Mouse (Mus musculus): ENCODE measurements around the gene Arhgef28. TPM values are rescaled to one million over a fixed set of nuclear protein-coding genes. Genes with fewer than 3 reads are reported as not detected.

Gene Arhgef28
- total and polyA plus RNA-seq, 3 experiments, result 0.11 TPM; not detected in 2

DNA sequence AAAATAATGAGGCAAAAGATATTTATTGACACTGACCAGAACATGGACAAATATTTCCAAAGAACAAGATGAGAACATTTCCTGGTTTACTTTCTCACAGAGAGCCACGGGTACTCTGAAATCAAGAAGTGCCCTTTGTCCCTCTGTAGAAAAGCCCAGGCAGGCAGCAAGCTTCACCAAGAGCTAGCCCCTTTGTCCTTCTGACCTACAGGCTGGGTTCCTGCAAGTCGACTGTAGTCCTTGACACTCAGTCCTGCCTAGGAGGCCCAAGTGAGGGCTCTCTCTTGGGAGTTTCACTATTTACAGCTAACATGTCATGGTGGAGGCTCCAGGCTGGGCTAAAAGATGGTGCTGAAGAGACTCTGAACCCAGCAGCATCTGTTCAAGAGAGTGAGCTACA is 307.6 kb downstream of the Arhgef28 start:
- no peak for DNase-seq (ENCODE audit: low spot score)
- no peaks in the 10 kb centered on the region for H3K9me3 ChIP-seq (replicated peaks)
- H3K36me3 ChIP-seq (replicated peaks), result no peaks in the 10 kb centered on the region
- TF ChIP-seq POLR2AphosphoS5 (IDR thresholded peaks at IDR 0.05; ENCODE audit: insufficient replicate concordance, low read depth, low read length), result no peak
- no peak for TF ChIP-seq TAL1 (conservative IDR thresholded peaks at IDR 0.05; ENCODE audit: low read depth, low read length)
- TF ChIP-seq GATA2 (IDR thresholded peaks at IDR 0.05; ENCODE audit: borderline replicate concordance, low read depth, low read length), result no peak
- TF ChIP-seq GATA1 (IDR thresholded peaks at IDR 0.05; ENCODE audit: borderline replicate concordance, low read length), result no peak
- no peak for TF ChIP-seq CTCF (IDR thresholded peaks at IDR 0.05; ENCODE audit: low read depth, low read length)
- peaks cover 25% of the 10 kb centered on the region for H3K27me3 ChIP-seq (ENCODE audit: insufficient read depth, low read length)
- H3K4me1 ChIP-seq (ENCODE audit: insufficient read depth, low read depth, low read length), result no peaks in the 10 kb centered on the region
- no peak for ATAC-seq (ENCODE audit: extremely low read depth, insufficient number of reproducible peaks, low FRiP score, poor library complexity, severe bottlenecking)
- no peak overlapping the region for H3K4me3 ChIP-seq (ENCODE audit: low read depth, low read length)

DNA sequence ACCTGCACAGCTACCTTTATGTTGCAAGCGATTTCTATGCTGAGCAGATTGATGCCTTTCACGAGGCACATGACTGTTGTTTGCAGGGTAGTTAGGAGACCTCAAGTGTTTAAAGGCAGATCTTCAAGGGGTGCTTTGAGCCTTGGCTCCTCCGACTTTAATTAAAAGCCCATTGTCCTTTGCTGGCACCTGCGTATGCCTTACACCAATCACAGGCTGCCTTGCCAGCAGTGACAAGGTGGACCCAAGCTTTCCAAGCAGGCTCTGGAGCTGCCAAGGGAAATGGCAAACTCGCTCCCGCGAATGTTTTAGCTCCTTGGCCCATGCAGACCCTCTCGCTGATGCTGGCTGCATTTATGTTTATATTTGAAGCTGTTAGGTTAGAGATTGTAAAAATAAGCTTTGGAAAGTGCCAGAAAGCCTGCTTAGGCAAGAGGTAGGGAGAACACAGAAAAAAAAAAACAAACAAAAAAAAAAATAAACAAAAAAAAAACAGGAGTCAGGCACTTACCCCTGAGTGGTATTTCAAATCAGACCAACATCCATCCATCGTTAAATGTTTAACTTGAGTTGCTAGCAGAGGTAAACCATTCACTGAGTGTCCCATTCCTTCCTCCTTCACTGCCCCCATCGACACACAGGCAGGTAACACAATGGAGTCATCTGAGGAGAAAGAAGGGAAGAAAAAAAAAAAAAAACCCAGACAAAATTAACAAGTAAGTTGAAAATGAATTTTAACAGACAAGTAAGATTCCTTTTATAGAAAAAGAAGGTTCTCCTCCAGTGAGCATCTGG is 313.0 kb downstream of the Arhgef28 start:
- no peaks in the 10 kb centered on the region for H3K36me3 ChIP-seq (replicated peaks)
- H3K27me3 ChIP-seq (ENCODE audit: insufficient read depth, low read length), result peaks cover 40% of the 10 kb centered on the region
- TF ChIP-seq TAL1 (conservative IDR thresholded peaks at IDR 0.05; ENCODE audit: low read depth, low read length) (no peak), GATA2 (IDR thresholded peaks at IDR 0.05; ENCODE audit: borderline replicate concordance, low read depth, low read length) (no peak), POLR2AphosphoS5 (IDR thresholded peaks at IDR 0.05; ENCODE audit: insufficient replicate concordance, low read depth, low read length) (no peak)
- ATAC-seq (ENCODE audit: extremely low read depth, insufficient number of reproducible peaks, low FRiP score, poor library complexity, severe bottlenecking) (no peak), DNase-seq (ENCODE audit: low spot score) (no peak)
- no peaks in the 10 kb centered on the region for H3K4me1 ChIP-seq (ENCODE audit: insufficient read depth, low read depth, low read length)
- H3K9me3 ChIP-seq (replicated peaks), result no peaks in the 10 kb centered on the region
- H3K4me3 ChIP-seq (ENCODE audit: low read depth, low read length), result no peak overlapping the region

DNA sequence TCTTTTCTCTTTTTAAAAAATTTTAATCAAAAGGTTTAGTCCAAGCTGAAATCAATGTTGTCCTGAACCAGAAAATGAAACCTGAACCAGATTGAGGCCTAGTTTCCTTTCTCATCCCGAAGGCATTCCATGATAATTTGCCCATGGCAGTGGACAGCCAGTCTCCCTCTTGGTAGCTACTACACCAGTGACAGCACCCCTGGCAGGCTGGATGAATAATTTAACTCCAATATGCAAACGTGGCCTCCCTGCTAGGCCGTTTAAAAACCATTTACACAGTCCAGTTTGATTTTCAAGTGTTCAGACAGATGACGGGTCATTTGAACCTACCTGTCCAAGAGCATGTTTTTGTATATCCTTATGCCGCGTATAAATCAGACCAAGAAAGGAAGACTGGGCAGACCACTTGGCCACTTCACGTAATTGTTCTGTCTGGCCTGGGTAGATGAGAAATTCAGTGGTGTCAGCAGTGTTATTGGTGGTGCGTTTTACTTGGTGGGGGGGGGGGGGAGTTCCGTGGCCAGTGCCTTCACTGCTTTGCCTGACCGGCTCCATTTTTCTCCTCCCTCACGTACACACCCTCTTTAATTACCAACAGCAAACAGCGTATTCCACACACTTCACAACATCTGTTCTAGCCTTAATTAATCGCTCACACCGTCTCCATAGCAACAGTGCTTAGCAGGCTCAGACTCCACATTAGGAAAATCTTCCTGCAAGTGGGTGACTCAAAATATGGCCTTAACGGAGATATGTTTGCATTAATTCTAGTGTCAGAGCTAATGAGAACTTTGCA is 314.0 kb downstream of the Arhgef28 start:
- TF ChIP-seq TAL1 (conservative IDR thresholded peaks at IDR 0.05; ENCODE audit: low read depth, low read length) (no peak), GATA2 (IDR thresholded peaks at IDR 0.05; ENCODE audit: borderline replicate concordance, low read depth, low read length) (no peak), GATA1 (IDR thresholded peaks at IDR 0.05; ENCODE audit: borderline replicate concordance, low read length) (no peak), CTCF (IDR thresholded peaks at IDR 0.05; ENCODE audit: low read depth, low read length) (no peak), POLR2AphosphoS5 (IDR thresholded peaks at IDR 0.05; ENCODE audit: insufficient replicate concordance, low read depth, low read length) (no peak)
- Histone ChIP-seq H3K27me3 (ENCODE audit: insufficient read depth, low read length) (peaks cover 42% of the 10 kb centered on the region), H3K9me3 (replicated peaks) (no peaks in the 10 kb centered on the region), H3K36me3 (replicated peaks) (no peaks in the 10 kb centered on the region), H3K4me3 (ENCODE audit: low read depth, low read length) (no peak overlapping the region), H3K4me1 (ENCODE audit: insufficient read depth, low read depth, low read length) (no peaks in the 10 kb centered on the region)
- ATAC-seq (ENCODE audit: extremely low read depth, insufficient number of reproducible peaks, low FRiP score, poor library complexity, severe bottlenecking), result no peak
- no peak for DNase-seq (ENCODE audit: low spot score)

DNA sequence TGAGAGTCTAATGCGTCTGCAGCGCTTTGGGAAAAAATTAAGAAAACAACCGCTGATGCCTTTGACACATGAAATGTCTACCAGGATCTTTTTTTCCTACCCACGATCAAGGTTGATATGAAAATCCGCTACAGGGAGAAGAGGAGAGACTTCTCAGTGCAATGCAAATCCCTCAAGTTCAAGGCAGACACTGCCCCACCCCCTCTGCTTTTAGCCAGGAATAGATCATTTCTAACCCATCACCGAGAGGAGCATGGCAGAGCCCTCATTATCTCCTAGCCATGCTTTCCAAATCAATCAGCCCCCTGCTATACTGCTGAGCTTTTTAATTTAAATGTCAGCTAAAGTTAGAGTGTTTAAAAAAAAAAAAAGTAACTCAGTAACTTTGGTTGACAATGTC is 318.2 kb downstream of the Arhgef28 start:
- Histone ChIP-seq H3K4me1 (ENCODE audit: insufficient read depth, low read depth, low read length) (no peaks in the 10 kb centered on the region), H3K36me3 (replicated peaks) (no peaks in the 10 kb centered on the region), H3K9me3 (replicated peaks) (no peaks in the 10 kb centered on the region), H3K27me3 (ENCODE audit: insufficient read depth, low read length) (peaks cover 31% of the 10 kb centered on the region), H3K4me3 (ENCODE audit: low read depth, low read length) (no peak overlapping the region)
- no peak for ATAC-seq (ENCODE audit: extremely low read depth, insufficient number of reproducible peaks, low FRiP score, poor library complexity, severe bottlenecking)
- no peak for DNase-seq (ENCODE audit: low spot score)
- no peak for TF ChIP-seq CTCF (IDR thresholded peaks at IDR 0.05; ENCODE audit: low read depth, low read length)
- TF ChIP-seq GATA1 (IDR thresholded peaks at IDR 0.05; ENCODE audit: borderline replicate concordance, low read length), result no peak
- TF ChIP-seq POLR2AphosphoS5 (IDR thresholded peaks at IDR 0.05; ENCODE audit: insufficient replicate concordance, low read depth, low read length), result no peak
- TF ChIP-seq GATA2 (IDR thresholded peaks at IDR 0.05; ENCODE audit: borderline replicate concordance, low read depth, low read length), result no peak

DNA sequence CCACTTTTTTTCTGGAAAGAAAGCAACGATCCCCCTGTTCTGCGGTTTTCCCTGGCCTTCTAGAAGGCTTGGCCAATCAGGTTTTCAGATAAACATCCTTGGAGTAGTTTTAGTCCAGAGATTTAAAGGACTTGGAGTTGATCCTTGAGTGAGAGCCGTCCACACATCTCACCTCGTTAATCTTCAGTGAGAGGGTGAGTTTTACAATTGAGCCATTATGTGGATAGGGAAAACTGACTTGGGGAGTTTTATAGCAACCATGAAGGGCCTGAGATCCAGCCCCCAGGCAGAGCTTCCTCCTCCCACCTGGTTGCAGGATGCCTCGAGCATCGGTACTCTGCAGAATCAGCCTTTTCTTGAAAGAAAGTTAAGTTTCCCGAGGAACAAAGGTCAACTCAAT is 318.7 kb downstream of the Arhgef28 start:
- ATAC-seq (ENCODE audit: extremely low read depth, insufficient number of reproducible peaks, low FRiP score, poor library complexity, severe bottlenecking), result no peak
- no peaks in the 10 kb centered on the region for H3K36me3 ChIP-seq (replicated peaks)

DNA sequence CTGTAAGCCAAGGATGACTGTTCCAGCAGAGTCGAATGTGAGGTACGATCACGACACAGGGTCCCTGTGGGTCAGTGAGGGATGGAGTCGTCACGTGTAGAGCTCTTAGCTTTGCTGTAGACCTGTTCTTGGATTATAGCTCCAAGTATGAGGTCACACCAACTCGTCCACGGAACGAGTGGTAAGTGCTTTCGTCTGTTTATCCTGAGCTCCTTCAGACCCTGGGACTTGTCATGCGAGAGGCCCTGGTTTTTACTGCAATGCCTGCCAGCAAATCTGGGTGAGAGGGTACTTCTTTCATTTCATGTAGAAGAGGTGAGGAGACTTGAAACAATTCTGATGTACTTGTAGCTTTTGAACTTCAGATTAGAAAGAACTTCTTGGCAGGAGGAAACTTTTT is 322.6 kb downstream of the Arhgef28 start:
- H3K4me3 ChIP-seq (ENCODE audit: low read depth, low read length), result no peak overlapping the region
- no peak for TF ChIP-seq GATA1 (IDR thresholded peaks at IDR 0.05; ENCODE audit: borderline replicate concordance, low read length)
- no peak for TF ChIP-seq CTCF (IDR thresholded peaks at IDR 0.05; ENCODE audit: low read depth, low read length)
- no peak for TF ChIP-seq GATA2 (IDR thresholded peaks at IDR 0.05; ENCODE audit: borderline replicate concordance, low read depth, low read length)
- TF ChIP-seq POLR2AphosphoS5 (IDR thresholded peaks at IDR 0.05; ENCODE audit: insufficient replicate concordance, low read depth, low read length), result no peak
- no peak for TF ChIP-seq TAL1 (conservative IDR thresholded peaks at IDR 0.05; ENCODE audit: low read depth, low read length)
- no peak for DNase-seq (ENCODE audit: low spot score)
- peaks cover 31% of the 10 kb centered on the region for H3K27me3 ChIP-seq (ENCODE audit: insufficient read depth, low read length)
- H3K4me1 ChIP-seq (ENCODE audit: insufficient read depth, low read depth, low read length), result no peaks in the 10 kb centered on the region
- H3K36me3 ChIP-seq (replicated peaks), result no peaks in the 10 kb centered on the region
- ATAC-seq (ENCODE audit: extremely low read depth, insufficient number of reproducible peaks, low FRiP score, poor library complexity, severe bottlenecking), result no peak
- no peaks in the 10 kb centered on the region for H3K9me3 ChIP-seq (replicated peaks)

More for the DNA sequence above, 318.7 kb downstream of the Arhgef28 start:
- Histone ChIP-seq H3K9me3 (replicated peaks) (no peaks in the 10 kb centered on the region), H3K27me3 (ENCODE audit: insufficient read depth, low read length) (peaks cover 31% of the 10 kb centered on the region), H3K4me3 (ENCODE audit: low read depth, low read length) (no peak overlapping the region), H3K4me1 (ENCODE audit: insufficient read depth, low read depth, low read length) (no peaks in the 10 kb centered on the region)
- DNase-seq (ENCODE audit: low spot score), result no peak
- TF ChIP-seq GATA2 (IDR thresholded peaks at IDR 0.05; ENCODE audit: borderline replicate concordance, low read depth, low read length) (no peak), TAL1 (conservative IDR thresholded peaks at IDR 0.05; ENCODE audit: low read depth, low read length) (no peak), GATA1 (IDR thresholded peaks at IDR 0.05; ENCODE audit: borderline replicate concordance, low read length) (no peak), CTCF (IDR thresholded peaks at IDR 0.05; ENCODE audit: low read depth, low read length) (no peak), POLR2AphosphoS5 (IDR thresholded peaks at IDR 0.05; ENCODE audit: insufficient replicate concordance, low read depth, low read length) (no peak)
